Mouse (Mus musculus): ENCODE measurements around the gene Suox. TPM values are rescaled to one million over a fixed set of nuclear protein-coding genes. Genes with fewer than 3 reads are reported as not detected.

Suox gene
- 3.7 TPM for polyA plus RNA-seq (2014; fragmentation: Illumina TruSeq; extraction: RNeasy Lipid Tissue Mini Kit (QIAGEN cat#74804); ENCODE audit: low read depth, low replicate concordance)

GRCm38 (mm10) chr10:128673763-128674468 is at the start of gene Suox:
Gene Suox (minus strand): TSS chr10:128674073.

GRCm38 (mm10) chr10:128704491-128705316 is 30.8 kb upstream of the Suox start, which contains the start of gene Cdk2:
Gene Cdk2 (minus strand): TSS chr10:128705031.

GRCm38 (mm10) chr10:128703895-128704294 is 30.0 kb upstream of the Suox start, which contains the start of gene Pmel:
Gene Pmel (plus strand): TSS chr10:128704195.

GRCm38 (mm10) chr10:128695992-128696807 is 22.3 kb upstream of the Suox start, which contains the start of gene Rab5b:
Gene Rab5b (minus strand): TSS chr10:128696264.

GRCm38 (mm10) chr10:128645111-128646011 is 28.5 kb downstream of the Suox start, which contains the start of gene Ikzf4:
Gene Ikzf4 (minus strand): TSS chr10:128645991.

GRCm38 (mm10) chr10:128626311-128627310 is 47.3 kb downstream of the Suox start, which contains the start of gene Rps26:
Gene Rps26 (minus strand): TSS chr10:128626747.

Other genes starting within 250 kb of the Suox start
- gene Smarcc2, start 214.8 kb downstream of the Suox start, polyA plus RNA-seq (2014; fragmentation: Illumina TruSeq; extraction: RNeasy Lipid Tissue Mini Kit (QIAGEN cat#74804); ENCODE audit: low read depth, low replicate concordance): 96.4 TPM
- gene Myl6, start 179.9 kb downstream of the Suox start, polyA plus RNA-seq (2014; fragmentation: Illumina TruSeq; extraction: RNeasy Lipid Tissue Mini Kit (QIAGEN cat#74804); ENCODE audit: low read depth, low replicate concordance): 20.5 TPM
- 0.71 TPM for gene Myl6b, start 175.4 kb downstream of the Suox start, polyA plus RNA-seq (2014; fragmentation: Illumina TruSeq; extraction: RNeasy Lipid Tissue Mini Kit (QIAGEN cat#74804); ENCODE audit: low read depth, low replicate concordance)
- gene Esyt1, start 148.2 kb downstream of the Suox start, polyA plus RNA-seq (2014; fragmentation: Illumina TruSeq; extraction: RNeasy Lipid Tissue Mini Kit (QIAGEN cat#74804); ENCODE audit: low read depth, low replicate concordance): 0.36 TPM
- gene Zc3h10, start 126.3 kb downstream of the Suox start, polyA plus RNA-seq (2014; fragmentation: Illumina TruSeq; extraction: RNeasy Lipid Tissue Mini Kit (QIAGEN cat#74804); ENCODE audit: low read depth, low replicate concordance): 3.2 TPM
- 21.9 TPM for gene Rpl41, start 124.8 kb downstream of the Suox start, polyA plus RNA-seq (2014; fragmentation: Illumina TruSeq; extraction: RNeasy Lipid Tissue Mini Kit (QIAGEN cat#74804); ENCODE audit: low read depth, low replicate concordance)
- 83.5 TPM for gene Pa2g4, start 108.1 kb downstream of the Suox start, polyA plus RNA-seq (2014; fragmentation: Illumina TruSeq; extraction: RNeasy Lipid Tissue Mini Kit (QIAGEN cat#74804); ENCODE audit: low read depth, low replicate concordance)
- 0.55 TPM for gene Erbb3, start 84.4 kb downstream of the Suox start, polyA plus RNA-seq (2014; fragmentation: Illumina TruSeq; extraction: RNeasy Lipid Tissue Mini Kit (QIAGEN cat#74804); ENCODE audit: low read depth, low replicate concordance)
- gene Rps26, start 47.3 kb downstream of the Suox start, polyA plus RNA-seq (2014; fragmentation: Illumina TruSeq; extraction: RNeasy Lipid Tissue Mini Kit (QIAGEN cat#74804); ENCODE audit: low read depth, low replicate concordance): 5.4 TPM
- gene Ikzf4, start 28.1 kb downstream of the Suox start, polyA plus RNA-seq (2014; fragmentation: Illumina TruSeq; extraction: RNeasy Lipid Tissue Mini Kit (QIAGEN cat#74804); ENCODE audit: low read depth, low replicate concordance): 0.34 TPM
- gene Rab5b, start 22.2 kb upstream of the Suox start, polyA plus RNA-seq (2014; fragmentation: Illumina TruSeq; extraction: RNeasy Lipid Tissue Mini Kit (QIAGEN cat#74804); ENCODE audit: low read depth, low replicate concordance): 36.2 TPM
- gene Pmel, start 30.1 kb upstream of the Suox start, polyA plus RNA-seq (2014; fragmentation: Illumina TruSeq; extraction: RNeasy Lipid Tissue Mini Kit (QIAGEN cat#74804); ENCODE audit: low read depth, low replicate concordance): 1.1 TPM
- 48.1 TPM for gene Cdk2, start 31.0 kb upstream of the Suox start, polyA plus RNA-seq (2014; fragmentation: Illumina TruSeq; extraction: RNeasy Lipid Tissue Mini Kit (QIAGEN cat#74804); ENCODE audit: low read depth, low replicate concordance)
- 70.4 TPM for gene Dgka, start 70.8 kb upstream of the Suox start, polyA plus RNA-seq (2014; fragmentation: Illumina TruSeq; extraction: RNeasy Lipid Tissue Mini Kit (QIAGEN cat#74804); ENCODE audit: low read depth, low replicate concordance)
- 2.4 TPM for gene Pym1, start 73.8 kb upstream of the Suox start, polyA plus RNA-seq (2014; fragmentation: Illumina TruSeq; extraction: RNeasy Lipid Tissue Mini Kit (QIAGEN cat#74804); ENCODE audit: low read depth, low replicate concordance)
- 1.0 TPM for gene Mmp19, start 116.8 kb upstream of the Suox start, polyA plus RNA-seq (2014; fragmentation: Illumina TruSeq; extraction: RNeasy Lipid Tissue Mini Kit (QIAGEN cat#74804); ENCODE audit: low read depth, low replicate concordance)
- gene Dnajc14, start 130.0 kb upstream of the Suox start, polyA plus RNA-seq (2014; fragmentation: Illumina TruSeq; extraction: RNeasy Lipid Tissue Mini Kit (QIAGEN cat#74804); ENCODE audit: low read depth, low replicate concordance): 12.3 TPM
- gene Tmem198b, start 130.3 kb upstream of the Suox start, polyA plus RNA-seq (2014; fragmentation: Illumina TruSeq; extraction: RNeasy Lipid Tissue Mini Kit (QIAGEN cat#74804); ENCODE audit: low read depth, low replicate concordance): 2.5 TPM
- 220 TPM for gene Sarnp, start 143.3 kb upstream of the Suox start, polyA plus RNA-seq (2014; fragmentation: Illumina TruSeq; extraction: RNeasy Lipid Tissue Mini Kit (QIAGEN cat#74804); ENCODE audit: low read depth, low replicate concordance)
- gene Ormdl2, start 147.6 kb upstream of the Suox start, polyA plus RNA-seq (2014; fragmentation: Illumina TruSeq; extraction: RNeasy Lipid Tissue Mini Kit (QIAGEN cat#74804); ENCODE audit: low read depth, low replicate concordance): 89.0 TPM
- 1.2 TPM for gene Gdf11, start 217.6 kb upstream of the Suox start, polyA plus RNA-seq (2014; fragmentation: Illumina TruSeq; extraction: RNeasy Lipid Tissue Mini Kit (QIAGEN cat#74804); ENCODE audit: low read depth, low replicate concordance)
- 53.4 TPM for gene Cd63, start 226.9 kb upstream of the Suox start, polyA plus RNA-seq (2014; fragmentation: Illumina TruSeq; extraction: RNeasy Lipid Tissue Mini Kit (QIAGEN cat#74804); ENCODE audit: low read depth, low replicate concordance)
- gene Rdh5, start 248.8 kb upstream of the Suox start, polyA plus RNA-seq (2014; fragmentation: Illumina TruSeq; extraction: RNeasy Lipid Tissue Mini Kit (QIAGEN cat#74804); ENCODE audit: low read depth, low replicate concordance): 3.0 TPM
- gene Bloc1s1, start 250.0 kb upstream of the Suox start, polyA plus RNA-seq (2014; fragmentation: Illumina TruSeq; extraction: RNeasy Lipid Tissue Mini Kit (QIAGEN cat#74804); ENCODE audit: low read depth, low replicate concordance): 5.1 TPM